Mouse (Mus musculus): ENCODE measurements around the gene Spsb3.

- TF ChIP-seq CTCF (IDR thresholded peaks at IDR 0.05; ENCODE audit: extremely low read depth, insufficient read depth, insufficient read length, insufficient replicate concordance) (no peak), POLR2A (IDR thresholded peaks at IDR 0.05; ENCODE audit: low read depth, low read length) (no peak)
These were observed 12.7 kb downstream of the Spsb3 start for GRCm38 (mm10) chr17:24899153-24899552.
